Mouse (Mus musculus) embryonic facial prominence, embryonic 15.5 days (tissue): ENCODE data around the gene Dclk1. TPM values are rescaled to one million over a fixed set of nuclear protein-coding genes. Genes with fewer than 3 reads are reported as not detected.
A peak's percentile ranks its signal among the peaks of the same experiment; 100 is the strongest.

Source experiments
- ATAC-seq: fragments of 200-750 bp; cut with Nextera tagmentation; 2 replicates; pipeline ENCODE4 v1.8.0; 2017; ENCODE audit warnings: low read depth, moderate TSS enrichment; ENCODE audit not compliant: insufficient number of reproducible peaks, low FRiP score, low TSS enrichment
- H3K27ac ChIP-seq: fragments of 300-500 bp; sonication (generic); replicated peaks from 2 replicates; pipeline ENCODE4 v1.5.1; 2015; ENCODE audit warnings: mild to moderate bottlenecking, inconsistent platforms
- H3K27me3 ChIP-seq: fragments of 300-500 bp; sonication (generic); 2 replicates; pipeline ENCODE4 v1.6.1; 2015; ENCODE audit warnings: inconsistent platforms
- H3K36me3 ChIP-seq: fragments of 300-500 bp; sonication (generic); 2 replicates; pipeline ENCODE4 v1.6.1; 2015; ENCODE audit warnings: mild to moderate bottlenecking, inconsistent platforms
- H3K4me1 ChIP-seq: fragments of 300-500 bp; sonication (generic); 2 replicates; pipeline ENCODE4 v1.6.1; 2015; ENCODE audit warnings: inconsistent platforms
- H3K4me2 ChIP-seq: fragments of 300-500 bp; sonication (generic); replicated peaks from 2 replicates; pipeline ENCODE4 v1.6.1; 2015; ENCODE audit warnings: mild to moderate bottlenecking, inconsistent platforms
- H3K4me3 ChIP-seq: fragments of 300-500 bp; sonication (generic); replicated peaks from 2 replicates; pipeline ENCODE4 v1.5.1; 2015; ENCODE audit warnings: mild to moderate bottlenecking, inconsistent platforms
- H3K9ac ChIP-seq: fragments of 300-500 bp; sonication (generic); 2 replicates; pipeline ENCODE4 v1.6.1; 2015; ENCODE audit warnings: inconsistent platforms
- H3K9me3 ChIP-seq: fragments of 300-500 bp; sonication (generic); replicated peaks from 2 replicates; pipeline ENCODE4 v1.6.1; 2016; ENCODE audit warnings: inconsistent platforms
- WGBS: fragments of 180-500 bp; shearing (Covaris S2); methylation state at CpG from one replicate; pipeline ENCODE4 v1.1.7; 2015; 5-methylcytosine and 5-hydroxymethylcytosine counted together
- polyA plus RNA-seq: library from polyadenylated mRNA; unstranded; fragments of >200 nt; fragmentation: Nextera tagmentation; extraction: Ambion mirVana; gene quantifications from 2 replicates; pipeline ENCODE4 v1.2.1, GENCODE M21; 2015

Dclk1 gene
- polyA plus RNA-seq, 1 experiment from 2014 or later: 64.6 TPM

GRCm38 (mm10) chr3:55541799-55542198, 299.6 kb downstream of the Dclk1 start:
- Histone ChIP-seq H3K4me3 (no peak overlapping the region), H3K4me1 (peaks cover 45% of the 10 kb centered on the region), H3K4me2 (no peak overlapping the region), H3K36me3 (no peaks in the 10 kb centered on the region), H3K9ac (no peak overlapping the region), H3K27ac (no peak overlapping the region), H3K27me3 (no peaks in the 10 kb centered on the region), H3K9me3 (no peaks in the 10 kb centered on the region)
- ATAC-seq: no peak
- 90% methylated on average over 1 of the region's 1 CpGs for WGBS

GRCm38 (mm10) chr3:55542310-55542709, 300.1 kb downstream of the Dclk1 start:
- no peak overlapping the region for H3K9ac ChIP-seq
- WGBS: 6% methylated on average over 8 of the region's 8 CpGs
- peak overlapping the region; percentile 66 for H3K27ac ChIP-seq
- ATAC-seq: peak; percentile 49; the same call in 1 of the 2 replicates
- H3K27me3 ChIP-seq: no peaks in the 10 kb centered on the region
- H3K4me1 ChIP-seq: peaks cover 41% of the 10 kb centered on the region
- no peaks in the 10 kb centered on the region for H3K36me3 ChIP-seq
- H3K9me3 ChIP-seq: no peaks in the 10 kb centered on the region
- H3K4me3 ChIP-seq: peak overlapping the region; percentile 19
- peak overlapping the region; percentile 41 for H3K4me2 ChIP-seq

GRCm38 (mm10) chr3:55542947-55543346, 300.8 kb downstream of the Dclk1 start:
- H3K27me3 ChIP-seq: no peaks in the 10 kb centered on the region
- peaks cover 35% of the 10 kb centered on the region for H3K4me1 ChIP-seq
- no peaks in the 10 kb centered on the region for H3K9me3 ChIP-seq
- H3K9ac ChIP-seq: no peak overlapping the region
- peak overlapping the region; percentile 66 for H3K27ac ChIP-seq
- H3K4me3 ChIP-seq: peak overlapping the region; percentile 19
- H3K36me3 ChIP-seq: no peaks in the 10 kb centered on the region
- peak overlapping the region; percentile 41 for H3K4me2 ChIP-seq
- ATAC-seq: no peak
- WGBS: 62% methylated on average over 16 of the region's 16 CpGs

- 48% methylated on average over 13 of the region's 13 CpGs for WGBS
- H3K36me3 ChIP-seq: no peaks in the 10 kb centered on the region
- H3K9ac ChIP-seq: no peak overlapping the region
- H3K4me3 ChIP-seq: no peak overlapping the region
- ATAC-seq: no peak; the same call in 1 of the 2 replicates
- H3K9me3 ChIP-seq: no peaks in the 10 kb centered on the region
- H3K27me3 ChIP-seq: no peaks in the 10 kb centered on the region
- H3K4me2 ChIP-seq: no peak overlapping the region
- H3K4me1 ChIP-seq: peaks cover 34% of the 10 kb centered on the region
- no peak overlapping the region; the same call in 1 of the 2 replicates for H3K27ac ChIP-seq
These were observed 301.9 kb downstream of the Dclk1 start for GRCm38 (mm10) chr3:55543929-55544684.

GRCm38 (mm10) chr3:55545296-55545695, 303.1 kb downstream of the Dclk1 start:
- H3K27ac ChIP-seq: no peak overlapping the region
- WGBS: 58% methylated on average over 3 of the region's 3 CpGs

GRCm38 (mm10) chr3:55545916-55546315, 303.8 kb downstream of the Dclk1 start:
- H3K4me1 ChIP-seq: peaks cover 27% of the 10 kb centered on the region
- H3K27me3 ChIP-seq: no peaks in the 10 kb centered on the region
- H3K27ac ChIP-seq: no peak overlapping the region
- no peak overlapping the region for H3K4me2 ChIP-seq
- WGBS: 92% methylated on average over 9 of the region's 9 CpGs
- H3K4me3 ChIP-seq: no peak overlapping the region
- no peaks in the 10 kb centered on the region for H3K9me3 ChIP-seq
- H3K36me3 ChIP-seq: no peaks in the 10 kb centered on the region
- no peak overlapping the region for H3K9ac ChIP-seq
- ATAC-seq: no peak

More at GRCm38 (mm10) chr3:55545296-55545695, 303.1 kb downstream of the Dclk1 start:
- Histone ChIP-seq H3K4me2 (no peak overlapping the region), H3K36me3 (no peaks in the 10 kb centered on the region), H3K9me3 (no peaks in the 10 kb centered on the region), H3K27me3 (no peaks in the 10 kb centered on the region), H3K4me1 (peaks cover 27% of the 10 kb centered on the region), H3K4me3 (no peak overlapping the region), H3K9ac (no peak overlapping the region)
- ATAC-seq: no peak

GRCm38 (mm10) chr3:55547106-55547505, 304.9 kb downstream of the Dclk1 start:
- Histone ChIP-seq H3K4me2 (no peak overlapping the region), H3K9me3 (no peaks in the 10 kb centered on the region), H3K27ac (no peak overlapping the region), H3K4me1 (peaks cover 23% of the 10 kb centered on the region), H3K36me3 (no peaks in the 10 kb centered on the region), H3K27me3 (no peaks in the 10 kb centered on the region), H3K4me3 (no peak overlapping the region), H3K9ac (no peak overlapping the region)
- WGBS: 70% methylated on average over 2 of the region's 2 CpGs
- ATAC-seq: no peak

GRCm38 (mm10) chr3:55549376-55549775, 307.2 kb downstream of the Dclk1 start:
- Histone ChIP-seq H3K4me2 (no peak overlapping the region), H3K27me3 (no peaks in the 10 kb centered on the region), H3K27ac (no peak overlapping the region), H3K9me3 (no peaks in the 10 kb centered on the region), H3K36me3 (no peaks in the 10 kb centered on the region), H3K4me1 (0 out of 2 replicates have a peak, but pooled peaks cover 3% of the 10 kb centered on the region), H3K9ac (no peak overlapping the region), H3K4me3 (no peak overlapping the region)
- no peak for ATAC-seq
- 78% methylated on average over 7 of the region's 7 CpGs for WGBS

GRCm38 (mm10) chr3:55550962-55551361, 308.8 kb downstream of the Dclk1 start:
- Histone ChIP-seq H3K4me3 (no peak overlapping the region), H3K4me1 (no peaks in the 10 kb centered on the region)
- ATAC-seq: no peak

GRCm38 (mm10) chr3:55551912-55552311, 309.7 kb downstream of the Dclk1 start:
- no peak overlapping the region for H3K4me2 ChIP-seq
- 73% methylated on average over 4 of the region's 4 CpGs for WGBS
- no peak overlapping the region for H3K9ac ChIP-seq
- H3K4me3 ChIP-seq: no peak overlapping the region
- no peaks in the 10 kb centered on the region for H3K4me1 ChIP-seq
- no peak for ATAC-seq
- H3K27ac ChIP-seq: no peak overlapping the region
- no peaks in the 10 kb centered on the region for H3K9me3 ChIP-seq
- H3K36me3 ChIP-seq: no peaks in the 10 kb centered on the region
- no peaks in the 10 kb centered on the region for H3K27me3 ChIP-seq

More at GRCm38 (mm10) chr3:55550962-55551361, 308.8 kb downstream of the Dclk1 start:
- 37% methylated on average over 4 of the region's 4 CpGs for whole genome bisulfite sequencing
- Histone ChIP-seq H3K9ac (no peak overlapping the region), H3K36me3 (no peaks in the 10 kb centered on the region), H3K4me2 (no peak overlapping the region), H3K27ac (no peak overlapping the region), H3K27me3 (no peaks in the 10 kb centered on the region), H3K9me3 (no peaks in the 10 kb centered on the region)

- H3K4me3 ChIP-seq: no peak overlapping the region
- WGBS: 87% methylated on average over 9 of the region's 9 CpGs
- no peak for ATAC-seq
- no peak overlapping the region for H3K27ac ChIP-seq
- no peaks in the 10 kb centered on the region for H3K36me3 ChIP-seq
- H3K4me2 ChIP-seq: no peak overlapping the region
- no peaks in the 10 kb centered on the region for H3K4me1 ChIP-seq
- no peak overlapping the region for H3K9ac ChIP-seq
- H3K27me3 ChIP-seq: no peaks in the 10 kb centered on the region
- no peaks in the 10 kb centered on the region for H3K9me3 ChIP-seq
These were observed 310.9 kb downstream of the Dclk1 start for GRCm38 (mm10) chr3:55553031-55553430.

- Histone ChIP-seq H3K4me3 (no peak overlapping the region), H3K9me3 (no peaks in the 10 kb centered on the region), H3K4me1 (no peaks in the 10 kb centered on the region), H3K27ac (no peak overlapping the region), H3K9ac (no peak overlapping the region), H3K27me3 (no peaks in the 10 kb centered on the region), H3K36me3 (no peaks in the 10 kb centered on the region), H3K4me2 (no peak overlapping the region)
- ATAC-seq: no peak
- WGBS: 62% methylated on average over 6 of the region's 6 CpGs
These were observed 313.7 kb downstream of the Dclk1 start for GRCm38 (mm10) chr3:55555848-55556247.
